Mouse (Mus musculus): Measurements from ENCODE around the gene Tctex1d2. TPM values are rescaled to one million over a fixed set of nuclear protein-coding genes. Genes with fewer than 3 reads are reported as not detected.

The Tctex1d2 gene
- total RNA-seq, 2 experiments from 2014 or later: 13.7 to 15.6 TPM

DNA sequence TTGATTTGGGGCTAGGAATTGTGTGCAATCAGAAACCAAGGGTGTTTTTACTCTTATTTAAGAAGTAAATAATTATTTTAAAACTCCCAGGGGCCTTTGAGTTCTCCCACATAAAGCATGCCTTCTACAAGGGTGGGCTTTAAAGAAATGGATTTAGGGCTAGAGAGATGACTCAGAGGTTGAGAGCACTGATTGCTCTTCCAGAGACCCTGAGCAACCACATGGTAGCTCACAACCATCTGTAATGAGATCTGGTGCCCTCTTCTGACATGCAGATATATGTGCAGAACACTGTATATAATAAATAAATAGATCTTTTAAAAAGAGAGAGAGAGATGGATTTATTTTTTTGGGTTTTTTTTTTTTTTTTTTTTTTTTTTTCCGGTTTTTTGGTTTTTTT, 45.4 kb downstream of the Tctex1d2 start:
- no peak for DNase-seq (ENCODE audit: low spot score in 2 of 2)

DNA sequence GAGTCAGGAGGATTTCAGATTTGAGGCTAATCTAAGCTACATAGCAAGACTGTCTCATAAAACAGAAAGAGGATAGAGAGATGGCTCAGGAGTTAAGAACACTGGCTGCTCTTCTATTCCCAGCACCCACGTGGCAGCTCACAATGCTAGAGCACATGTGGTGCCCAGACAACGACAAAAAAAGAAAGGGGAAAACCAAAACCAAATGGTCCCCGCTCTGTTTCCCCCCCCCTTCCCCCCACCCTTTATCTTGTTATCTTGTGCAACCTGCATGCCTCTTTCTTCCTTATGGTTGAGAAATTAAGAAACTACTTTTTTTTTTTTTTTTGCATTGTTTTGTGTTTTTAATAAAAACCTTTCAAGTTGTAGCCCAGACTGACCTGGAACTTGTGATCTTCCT, 49.0 kb downstream of the Tctex1d2 start:
- no peak for DNase-seq (ENCODE audit: low spot score in 2 of 2)

- no peak for DNase-seq (ENCODE audit: low spot score in 2 of 2)
Observed at GRCm38 (mm10) chr16:32469404-32470105, 50.1 kb downstream of the Tctex1d2 start.

DNA sequence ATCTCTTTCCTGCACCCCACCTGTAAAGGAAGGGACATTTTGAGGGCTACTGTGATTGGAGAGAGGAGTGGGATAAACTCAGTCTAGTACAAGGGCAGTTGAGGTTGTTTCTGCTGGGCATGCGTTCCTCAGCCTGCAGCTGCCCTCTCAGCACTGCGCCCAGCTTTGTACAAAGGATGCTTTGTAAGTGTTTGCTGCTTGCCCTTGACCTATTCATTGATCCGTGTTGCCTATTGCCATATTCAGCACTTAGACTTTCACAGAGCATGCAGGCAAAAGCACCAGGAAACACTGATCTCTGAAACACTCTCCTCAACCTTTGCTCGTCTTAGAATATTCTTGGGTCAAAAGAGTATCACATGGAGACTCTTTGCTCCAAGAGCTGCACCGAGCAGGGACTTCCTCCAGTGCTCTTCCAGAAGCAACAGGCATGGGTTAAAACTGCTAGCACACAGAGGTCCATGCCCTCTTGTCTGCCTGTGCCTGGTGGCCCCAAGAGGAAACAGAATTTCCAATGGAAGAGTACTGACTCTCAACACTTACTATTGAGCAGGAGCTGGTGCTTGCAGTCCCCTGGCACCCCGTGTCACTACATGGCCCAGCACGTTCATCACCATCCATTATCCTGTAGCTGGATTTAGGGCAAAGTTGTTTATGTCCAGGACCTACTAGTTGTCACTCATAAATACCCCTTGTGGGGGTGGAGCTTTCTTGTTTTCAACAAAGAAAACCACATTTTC, 52.9 kb downstream of the Tctex1d2 start:
- DNase-seq (ENCODE audit: low spot score in 2 of 2): no peak

DNA sequence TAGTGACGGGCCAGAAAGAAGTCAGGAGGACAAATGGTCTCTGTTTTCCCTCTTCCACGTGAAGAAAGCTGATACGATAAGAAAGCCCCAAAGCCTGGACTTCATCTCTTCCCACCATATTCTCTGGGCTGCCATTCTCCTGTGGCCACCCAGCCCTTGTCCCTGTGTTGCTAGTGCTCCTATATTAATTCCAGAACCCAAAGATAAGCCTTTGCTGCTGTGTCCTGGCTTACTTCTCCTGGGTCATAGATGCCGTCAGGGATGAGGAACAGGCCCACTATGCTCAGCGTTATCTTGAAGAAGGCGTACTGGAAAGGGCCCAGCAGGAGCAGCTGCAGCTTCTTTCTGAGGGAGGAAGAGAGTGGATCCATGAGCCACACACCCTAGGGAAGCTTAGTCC, 57.8 kb downstream of the Tctex1d2 start:
- no peak for DNase-seq (ENCODE audit: low spot score in 2 of 2)

Other genes starting within 250 kb of the Tctex1d2 start
- not detected for gene Bex6, start 239.9 kb upstream of the Tctex1d2 start, total RNA-seq (2021)
- 10 to 100 TPM; 40.0 to 40.2 TPM for gene Fbxo45, start 172.5 kb upstream of the Tctex1d2 start, total RNA-seq (2021)
- 10 to 100 TPM; 11.9 to 14.3 TPM for gene Wdr53, start 172.5 kb upstream of the Tctex1d2 start, total RNA-seq (2021)
- gene Smco1, start 148.2 kb upstream of the Tctex1d2 start, total RNA-seq (2021): under 1 TPM in 1 of 2 experiments, not detected in 1; 0.25 TPM
- gene Rnf168, start 142.2 kb upstream of the Tctex1d2 start, total RNA-seq (2021): 10 to 100 TPM; 27.2 to 27.5 TPM
- gene Ubxn7, start 87.4 kb upstream of the Tctex1d2 start, total RNA-seq (2021): 10 to 100 TPM; 50.7 to 64.1 TPM
- not detected for gene Tm4sf19, start 19.2 kb upstream of the Tctex1d2 start, total RNA-seq (2021)
- gene Pcyt1a, start 11.2 kb downstream of the Tctex1d2 start, total RNA-seq (2021): 10 to 100 TPM; 43.9 to 47.5 TPM
- gene Slc51a, start 68.2 kb downstream of the Tctex1d2 start, total RNA-seq (2021): not detected
- not detected for gene Zdhhc19, start 76.6 kb downstream of the Tctex1d2 start, total RNA-seq (2021)
- 100 to 1,000 TPM in 1 of 2 experiments, 10 to 100 TPM in 1; 97.9 to 112 TPM for gene Tfrc, start 189.2 kb downstream of the Tctex1d2 start, total RNA-seq (2021)
- 100 to 1,000 TPM; 114 to 128 TPM for gene Tnk2, start 224.2 kb downstream of the Tctex1d2 start, total RNA-seq (2021)

Data from layer of hippocampus, postnatal 10 days (tissue).